In genomic region chr7:134378273-134378672, GRCm38 (mm10) we compare ENCODE assay signal across 9 mouse cellular contexts. TPM values are rescaled to one million over a fixed set of nuclear protein-coding genes. Genes with fewer than 3 reads are reported as not detected.
DNase-seq lines count a peak whose midpoint lies in the region; ATAC-seq lines count a peak whose summit lies in the region.
"Had no signal": no experiment of that assay in that cellular context is flagged by ENCODE, and none has a peak within 500 bp of the region (broad histone marks: within the 10 kb centered on the region; RNA-seq: fewer than 3 reads in every experiment).

No protein-coding gene starts in this region.

- WGBS in hindbrain, embryonic 10.5 days, result 40% methylated on average over 4 of the region's 4 CpGs
- WGBS in hindbrain, embryonic 12.5 days, result 45% methylated on average over 4 of the region's 4 CpGs
- 41% methylated on average over 4 of the region's 4 CpGs for WGBS in neural tube, embryonic 11.5 days

- 0 out of 2 replicates have a peak, but pooled peaks cover 4% of the 10 kb centered on the region for H3K4me1 ChIP-seq in hindbrain, embryonic 10.5 days (replicated peaks)
- H3K4me1 ChIP-seq in hindbrain, embryonic 12.5 days, result no peaks in the 10 kb centered on the region
- no peaks in the 10 kb centered on the region for H3K4me1 ChIP-seq in neural tube, embryonic 11.5 days (ENCODE audit: control insufficient read depth, insufficient read depth, low read length)

- H3K36me3 ChIP-seq in hindbrain, embryonic 10.5 days, result no peaks in the 10 kb centered on the region
- H3K36me3 ChIP-seq in hindbrain, embryonic 12.5 days, result no peaks in the 10 kb centered on the region
- no peaks in the 10 kb centered on the region for H3K36me3 ChIP-seq in neural tube, embryonic 11.5 days (ENCODE audit: control insufficient read depth, insufficient read depth, low read length)
- H3K36me3 ChIP-seq: limb, embryonic 12.5 days had no signal

- no peaks in the 10 kb centered on the region for H3K27me3 ChIP-seq in hindbrain, embryonic 10.5 days (ENCODE audit: insufficient read depth, poor library complexity, severe bottlenecking)
- no peaks in the 10 kb centered on the region for H3K27me3 ChIP-seq in hindbrain, embryonic 12.5 days
- H3K27me3 ChIP-seq in neural tube, embryonic 11.5 days (ENCODE audit: control insufficient read depth, insufficient read depth, low read length), result no peaks in the 10 kb centered on the region
- H3K27me3 ChIP-seq: limb, embryonic 12.5 days had no signal

- H3K9me3 ChIP-seq in hindbrain, embryonic 10.5 days, result no peaks in the 10 kb centered on the region
- H3K9me3 ChIP-seq in hindbrain, embryonic 12.5 days (replicated peaks), result no peaks in the 10 kb centered on the region
- H3K9me3 ChIP-seq in neural tube, embryonic 11.5 days (ENCODE audit: control insufficient read depth, low read length), result no peaks in the 10 kb centered on the region
- H3K9me3 ChIP-seq: limb, embryonic 12.5 days had no signal

- H3K9ac ChIP-seq in hindbrain, embryonic 12.5 days, result no peak overlapping the region
- H3K9ac ChIP-seq in neural tube, embryonic 11.5 days (ENCODE audit: low read length), result no peak overlapping the region
- H3K9ac ChIP-seq: limb, embryonic 12.5 days had no signal

- peak; percentile 59 for DNase-seq in hindbrain, embryonic 10.5 days (ENCODE audit: low spot score)
- peak; percentile 80 for DNase-seq in R1 (ENCODE audit: low read depth, low spot score)
- peak; percentile 66 for DNase-seq in hindlimb bud, embryonic 11.5 days (ENCODE audit: extremely low spot score, low read depth, low spot score)
- peak; percentile 28 to 29 for DNase-seq in layer of hippocampus, postnatal 36 days
- DNase-seq in neural tube, embryonic 11.5 days (ENCODE audit: low spot score), result peak; percentile 61
- no peak for DNase-seq in urinary bladder, adult 18-20 months (ENCODE audit: low spot score in 2 of 2)

- no peak overlapping the region for H3K4me3 ChIP-seq in hindbrain, embryonic 10.5 days
- H3K4me3 ChIP-seq in hindbrain, embryonic 12.5 days, result no peak overlapping the region
- no peak overlapping the region for H3K4me3 ChIP-seq in neural tube, embryonic 11.5 days (ENCODE audit: low read depth, low read length)
- H3K4me3 ChIP-seq: limb, embryonic 12.5 days had no signal

- no peak overlapping the region for H3K4me2 ChIP-seq in hindbrain, embryonic 12.5 days (replicated peaks)
- H3K4me2 ChIP-seq in neural tube, embryonic 11.5 days (ENCODE audit: low read depth), result no peak overlapping the region
- H3K4me2 ChIP-seq: limb, embryonic 12.5 days had no signal

- ATAC-seq in hindbrain, embryonic 12.5 days (ENCODE audit: low FRiP score), result no peak
- peak; percentile 74 for ATAC-seq in common myeloid progenitor, adult 5-6 weeks (replicated peaks; ENCODE audit: low read depth, poor library complexity, severe bottlenecking)
- ATAC-seq in neural tube, embryonic 11.5 days (ENCODE audit: insufficient read depth, low FRiP score, low TSS enrichment), result no peak

- H3K27ac ChIP-seq in hindbrain, embryonic 10.5 days, result no peak overlapping the region
- no peak overlapping the region for H3K27ac ChIP-seq in hindbrain, embryonic 12.5 days
- H3K27ac ChIP-seq in neural tube, embryonic 11.5 days (ENCODE audit: low read depth, low read length), result no peak overlapping the region
- H3K27ac ChIP-seq: limb, embryonic 12.5 days had no signal

RNA-seq across cellular contexts. Expression of gene D7Ertd443e, which starts 7.2 kb away (rescaled TPM):
- polyA plus RNA-seq in hindbrain, embryonic 10.5 days (2016; fragmentation: Nextera tagmentation; extraction: Ambion mirVana), result 0.24 TPM in 1 of 2 replicates, not detected in the other
- 0.17 and 0.35 TPM in 2 replicates for polyA plus RNA-seq in hindbrain, embryonic 12.5 days (2016; fragmentation: Nextera tagmentation; extraction: Ambion mirVana)
- total RNA-seq in common myeloid progenitor, adult 5-6 weeks (2017), result 0.32 and 0.39 TPM in 2 replicates
- total RNA-seq in layer of hippocampus, postnatal 36 days (2021), result 1 to 10 TPM; 4.4 to 4.6 TPM
- 0.19 TPM in 1 of 2 replicates, not detected in the other for polyA plus RNA-seq in neural tube, embryonic 11.5 days (2014; fragmentation: Nextera tagmentation; extraction: Ambion mirVana)

Comparison
In these comparisons a context has a peak if more than half of its experiments do, and no peak if none do; other contexts are left out.
1. DNase-seq: peak in hindbrain, embryonic 10.5 days (single experiment), R1 (single experiment), hindlimb bud, embryonic 11.5 days (single experiment), layer of hippocampus, postnatal 36 days (2 of 2) and neural tube, embryonic 11.5 days (single experiment); none in urinary bladder, adult 18-20 months (0 of 2).